Mouse (Mus musculus) WW6 (cell line): ENCODE data around the gene Dad1.

ENCODE experiments used
- DNase-seq: peaks from one replicate; pipeline ENCODE4 v3.0.0-alpha.2; 2013; ENCODE audit warnings: low read depth, low spot score

Gene Dad1

GRCm38 (mm10) chr14:54224484-54225467 is 29.1 kb downstream of the Dad1 start:
- DNase-seq = no peak

- no peak for DNase-seq
These were observed 29.9 kb downstream of the Dad1 start for GRCm38 (mm10) chr14:54224064-54224417.

- no peak for DNase-seq
These were observed 30.4 kb downstream of the Dad1 start for GRCm38 (mm10) chr14:54223315-54224063.

- no peak for DNase-seq
These were observed 31.6 kb downstream of the Dad1 start for GRCm38 (mm10) chr14:54222289-54222727.

GRCm38 (mm10) chr14:54221641-54222040 is 32.3 kb downstream of the Dad1 start:
- DNase-seq = no peak

- DNase-seq = no peak
These were observed 33.0 kb downstream of the Dad1 start for GRCm38 (mm10) chr14:54220726-54221494.

- DNase-seq = no peak
These were observed 34.1 kb downstream of the Dad1 start for GRCm38 (mm10) chr14:54219849-54220248.

- DNase-seq = no peak
These were observed 34.6 kb downstream of the Dad1 start for GRCm38 (mm10) chr14:54219256-54219655.

GRCm38 (mm10) chr14:54218721-54219120 is 35.2 kb downstream of the Dad1 start:
- no peak for DNase-seq

GRCm38 (mm10) chr14:54218233-54218632 is 35.7 kb downstream of the Dad1 start:
- DNase-seq = no peak

GRCm38 (mm10) chr14:54216126-54216525 is 37.8 kb downstream of the Dad1 start:
- DNase-seq = no peak

- no peak for DNase-seq
These were observed 39.0 kb downstream of the Dad1 start for GRCm38 (mm10) chr14:54214901-54215300.

GRCm38 (mm10) chr14:54214477-54214876 is 39.4 kb downstream of the Dad1 start:
- no peak for DNase-seq

- DNase-seq = no peak
These were observed 40.2 kb downstream of the Dad1 start for GRCm38 (mm10) chr14:54213734-54214133.

- DNase-seq = no peak
These were observed 42.1 kb downstream of the Dad1 start for GRCm38 (mm10) chr14:54211755-54212154.

GRCm38 (mm10) chr14:54211199-54211598 is 42.7 kb downstream of the Dad1 start:
- DNase-seq = no peak

- DNase-seq = no peak
These were observed 43.5 kb downstream of the Dad1 start for GRCm38 (mm10) chr14:54210401-54210800.

- DNase-seq = no peak
These were observed 44.0 kb downstream of the Dad1 start for GRCm38 (mm10) chr14:54209932-54210331.

- DNase-seq = no peak
These were observed 45.2 kb downstream of the Dad1 start for GRCm38 (mm10) chr14:54208741-54209140.

- no peak for DNase-seq
These were observed 46.0 kb downstream of the Dad1 start for GRCm38 (mm10) chr14:54207924-54208323.

- no peak for DNase-seq
These were observed 47.0 kb downstream of the Dad1 start for GRCm38 (mm10) chr14:54206750-54207550.
